Comparison of ENCODE assay signal across 16 mouse cellular contexts in genomic region chr6:50273416-50273815, GRCm38 (mm10).
"Had no signal": no experiment of that assay in that cellular context is flagged by ENCODE, and none has a peak within 500 bp of the region (broad histone marks: within the 10 kb centered on the region; RNA-seq: fewer than 3 reads in every experiment).

No protein-coding gene starts in this region.

- H3K27ac ChIP-seq: liver, embryonic 15.5 days; lung, embryonic 15.5 days; macrophage; midbrain, embryonic 10.5 days; midbrain, embryonic 12.5 days; neural tube, embryonic 12.5 days had no signal

- H3K4me3 ChIP-seq: liver, embryonic 15.5 days; lung, embryonic 15.5 days; midbrain, embryonic 10.5 days; midbrain, embryonic 12.5 days; neural tube, embryonic 12.5 days had no signal

- H3K4me1 ChIP-seq: liver, embryonic 15.5 days; lung, embryonic 15.5 days; midbrain, embryonic 10.5 days; midbrain, embryonic 12.5 days; neural tube, embryonic 12.5 days had no signal

- DNase-seq: liver, postnatal 0 days; lung, adult 2 months; lung, postnatal 14 days; lung, postnatal 36 days; midbrain, embryonic 14.5 days; right cerebral cortex, postnatal 14 days; spleen, adult 18-20 months; thymus, adult 18-20 months; thymus, postnatal 14 days; thymus, postnatal 36 days had no signal

- H3K27me3 ChIP-seq: liver, embryonic 15.5 days; lung, embryonic 15.5 days; midbrain, embryonic 12.5 days; neural tube, embryonic 12.5 days had no signal

- H3K36me3 ChIP-seq: liver, embryonic 15.5 days; lung, embryonic 15.5 days; midbrain, embryonic 10.5 days; midbrain, embryonic 12.5 days; neural tube, embryonic 12.5 days had no signal
